Mouse (Mus musculus) right cerebral cortex, postnatal 14 days (tissue): ENCODE data around the gene Gnaz.

Source experiments
- DNase-seq: peaks from one replicate; pipeline ENCODE4 v3.0.0; 2022

Gene Gnaz

GRCm38 (mm10) chr10:74966850-74967451 lies at the start of gene Gnaz:
Gnaz (plus strand) TSS chr10:74967177.
- DNase-seq: peak; percentile 98

- DNase-seq: no peak
These were observed 47.7 kb upstream of the Gnaz start for GRCm38 (mm10) chr10:74919277-74919676.

GRCm38 (mm10) chr10:74920853-74921567 lies 46.0 kb upstream of the Gnaz start:
- DNase-seq: peak; percentile 68

GRCm38 (mm10) chr10:74921614-74922013 lies 45.4 kb upstream of the Gnaz start:
- DNase-seq: no peak

GRCm38 (mm10) chr10:74922763-74923162 lies 44.2 kb upstream of the Gnaz start:
- DNase-seq: peak; percentile 53

GRCm38 (mm10) chr10:74924274-74924673 lies 42.7 kb upstream of the Gnaz start:
- no peak for DNase-seq

GRCm38 (mm10) chr10:74925324-74925723 lies 41.7 kb upstream of the Gnaz start:
- peak; percentile 75 for DNase-seq

GRCm38 (mm10) chr10:74928276-74928675 lies 38.7 kb upstream of the Gnaz start:
- no peak for DNase-seq

GRCm38 (mm10) chr10:74929578-74929977 lies 37.4 kb upstream of the Gnaz start:
- no peak for DNase-seq

GRCm38 (mm10) chr10:74930541-74930940 lies 36.4 kb upstream of the Gnaz start:
- DNase-seq: no peak

- no peak for DNase-seq
These were observed 35.3 kb upstream of the Gnaz start for GRCm38 (mm10) chr10:74931631-74932030.

GRCm38 (mm10) chr10:74932487-74932886 lies 34.5 kb upstream of the Gnaz start:
- no peak for DNase-seq

GRCm38 (mm10) chr10:74933548-74934190 lies 33.3 kb upstream of the Gnaz start:
- no peak for DNase-seq

GRCm38 (mm10) chr10:74934521-74934920 lies 32.5 kb upstream of the Gnaz start:
- no peak for DNase-seq

GRCm38 (mm10) chr10:74935016-74935415 lies 32.0 kb upstream of the Gnaz start:
- DNase-seq: peak; percentile 65

- DNase-seq: no peak
These were observed 29.8 kb upstream of the Gnaz start for GRCm38 (mm10) chr10:74937003-74937790.

- no peak for DNase-seq
These were observed 28.6 kb upstream of the Gnaz start for GRCm38 (mm10) chr10:74938410-74938809.

GRCm38 (mm10) chr10:74939300-74939699 lies 27.7 kb upstream of the Gnaz start:
- no peak for DNase-seq

- no peak for DNase-seq
These were observed 26.2 kb upstream of the Gnaz start for GRCm38 (mm10) chr10:74940795-74941194.

GRCm38 (mm10) chr10:74952830-74953443 lies 14.0 kb upstream of the Gnaz start:
- DNase-seq: no peak

- DNase-seq: no peak
These were observed 2.6 kb upstream of the Gnaz start for GRCm38 (mm10) chr10:74964380-74964779.

GRCm38 (mm10) chr10:74967651-74968267 lies 782 bp downstream of the Gnaz start:
- DNase-seq: no peak
